Mouse (Mus musculus): ENCODE measurements around the gene Ank2. TPM values are rescaled to one million over a fixed set of nuclear protein-coding genes. Genes with fewer than 3 reads are reported as not detected.

Gene Ank2
- polyA plus RNA-seq, 1 experiment from 2014 or later, result 3.9 TPM

DNA sequence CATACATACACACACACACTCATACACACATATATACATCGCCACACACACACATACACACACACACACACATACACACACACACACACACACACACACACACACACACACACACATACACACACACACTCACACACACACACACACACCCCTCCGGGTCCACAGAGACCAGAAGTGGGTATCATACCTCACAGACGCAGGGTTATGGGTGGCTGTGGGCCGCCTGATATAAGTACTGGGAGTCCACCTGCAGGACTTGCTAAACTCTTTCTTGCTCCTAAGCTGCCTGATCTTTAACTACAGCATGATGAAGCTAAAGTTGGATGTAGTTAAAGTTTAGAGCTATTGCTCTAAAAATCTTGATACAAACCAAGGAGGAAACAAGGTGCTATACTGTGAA lies 30.7 kb upstream of the Ank2 start:
- ATAC-seq (no peak), DNase-seq (ENCODE audit: low spot score) (no peak)
- H3K4me3 ChIP-seq (ENCODE audit: low read depth, low read length), result no peak overlapping the region
- no peak overlapping the region for H3K27ac ChIP-seq (ENCODE audit: low read length)
- TF ChIP-seq EP300 (IDR thresholded peaks at IDR 0.05) (no peak), CTCF (IDR thresholded peaks at IDR 0.05) (no peak)
- no peak overlapping the region for H3K9ac ChIP-seq (replicated peaks; ENCODE audit: low read depth)
- no peaks in the 10 kb centered on the region for H3K4me1 ChIP-seq (ENCODE audit: insufficient read depth, low read depth, low read length)
- no peaks in the 10 kb centered on the region for H3K36me3 ChIP-seq (ENCODE audit: insufficient read depth, low read length)
- WGBS, result 76% methylated on average over 4 of the region's 4 CpGs
- H3K4me2 ChIP-seq (replicated peaks; ENCODE audit: low read depth, low read length), result no peak overlapping the region
- H3K9me3 ChIP-seq (ENCODE audit: low read length), result no peaks in the 10 kb centered on the region
- H3K27me3 ChIP-seq (replicated peaks; ENCODE audit: insufficient read depth, low read length), result no peaks in the 10 kb centered on the region

DNA sequence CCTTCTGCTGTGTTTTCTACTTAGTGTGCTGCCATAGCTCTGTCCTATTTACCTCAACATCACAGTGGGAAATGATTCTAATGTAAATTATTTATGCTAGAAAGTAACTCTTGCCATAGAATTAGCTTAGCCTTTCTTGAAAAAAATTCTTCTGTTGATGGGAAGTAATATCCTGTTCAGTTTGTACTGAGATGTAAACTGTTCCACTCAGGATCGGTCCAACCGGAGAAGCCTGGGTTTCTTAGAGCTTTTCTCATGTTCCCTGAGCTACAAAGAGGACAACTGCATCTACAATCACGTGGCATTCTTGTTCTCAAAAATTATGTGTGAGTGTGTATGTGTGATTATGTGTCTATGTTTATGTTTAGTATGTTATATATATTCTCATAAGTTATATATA lies 30.1 kb upstream of the Ank2 start:
- H3K4me2 ChIP-seq (replicated peaks; ENCODE audit: low read depth, low read length), result no peak overlapping the region
- ATAC-seq, result peak; percentile 57; the same call in 1 of the 2 replicates
- H3K4me3 ChIP-seq (ENCODE audit: low read depth, low read length), result no peak overlapping the region
- H3K27ac ChIP-seq (ENCODE audit: low read length), result no peak overlapping the region
- H3K9me3 ChIP-seq (ENCODE audit: low read length), result no peaks in the 10 kb centered on the region
- 53% methylated on average over 3 of the region's 3 CpGs for WGBS
- no peak overlapping the region for H3K9ac ChIP-seq (replicated peaks; ENCODE audit: low read depth)
- no peaks in the 10 kb centered on the region for H3K27me3 ChIP-seq (replicated peaks; ENCODE audit: insufficient read depth, low read length)
- no peaks in the 10 kb centered on the region for H3K4me1 ChIP-seq (ENCODE audit: insufficient read depth, low read depth, low read length)
- no peak for TF ChIP-seq CTCF (IDR thresholded peaks at IDR 0.05)
- TF ChIP-seq EP300 (IDR thresholded peaks at IDR 0.05), result no peak
- no peaks in the 10 kb centered on the region for H3K36me3 ChIP-seq (ENCODE audit: insufficient read depth, low read length)
- DNase-seq (ENCODE audit: low spot score), result peak; percentile 23

DNA sequence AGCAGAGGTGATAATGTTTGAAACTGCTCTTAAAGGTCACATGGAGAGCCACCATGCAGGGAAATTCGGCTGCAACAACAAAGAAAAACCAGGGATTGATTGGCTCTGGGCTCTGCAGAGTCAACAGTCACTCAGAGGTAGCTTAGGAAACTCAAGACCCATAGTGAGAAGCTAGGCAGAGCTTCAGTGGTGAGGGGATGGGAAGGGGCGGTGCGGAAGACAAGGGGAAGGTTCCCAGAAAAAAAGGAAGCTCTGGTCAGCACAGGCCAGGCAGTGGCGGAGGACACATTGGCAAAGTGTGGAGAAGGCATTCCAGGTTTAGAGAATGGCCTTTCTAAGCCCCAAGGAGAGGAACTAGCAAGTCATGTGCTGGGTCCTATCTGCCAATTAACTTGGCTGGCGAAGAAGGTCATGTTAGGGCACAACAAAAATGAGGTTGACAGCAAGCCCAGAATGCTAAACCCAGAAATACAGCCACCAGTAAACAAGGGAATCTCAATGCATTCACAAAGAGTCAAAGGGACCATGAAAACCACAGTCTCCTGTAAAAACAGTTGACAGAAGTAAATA lies 28.4 kb upstream of the Ank2 start:
- Histone ChIP-seq H3K27ac (ENCODE audit: low read length) (no peak overlapping the region), H3K4me1 (ENCODE audit: insufficient read depth, low read depth, low read length) (no peaks in the 10 kb centered on the region), H3K4me2 (replicated peaks; ENCODE audit: low read depth, low read length) (no peak overlapping the region), H3K9me3 (ENCODE audit: low read length) (no peaks in the 10 kb centered on the region), H3K36me3 (ENCODE audit: insufficient read depth, low read length) (no peaks in the 10 kb centered on the region), H3K27me3 (replicated peaks; ENCODE audit: insufficient read depth, low read length) (no peaks in the 10 kb centered on the region), H3K9ac (replicated peaks; ENCODE audit: low read depth) (no peak overlapping the region), H3K4me3 (ENCODE audit: low read depth, low read length) (no peak overlapping the region)
- ATAC-seq (no peak), DNase-seq (ENCODE audit: low spot score) (no peak)
- 68% methylated on average over 5 of the region's 5 CpGs for WGBS
- TF ChIP-seq EP300 (IDR thresholded peaks at IDR 0.05) (no peak), CTCF (IDR thresholded peaks at IDR 0.05) (no peak)

DNA sequence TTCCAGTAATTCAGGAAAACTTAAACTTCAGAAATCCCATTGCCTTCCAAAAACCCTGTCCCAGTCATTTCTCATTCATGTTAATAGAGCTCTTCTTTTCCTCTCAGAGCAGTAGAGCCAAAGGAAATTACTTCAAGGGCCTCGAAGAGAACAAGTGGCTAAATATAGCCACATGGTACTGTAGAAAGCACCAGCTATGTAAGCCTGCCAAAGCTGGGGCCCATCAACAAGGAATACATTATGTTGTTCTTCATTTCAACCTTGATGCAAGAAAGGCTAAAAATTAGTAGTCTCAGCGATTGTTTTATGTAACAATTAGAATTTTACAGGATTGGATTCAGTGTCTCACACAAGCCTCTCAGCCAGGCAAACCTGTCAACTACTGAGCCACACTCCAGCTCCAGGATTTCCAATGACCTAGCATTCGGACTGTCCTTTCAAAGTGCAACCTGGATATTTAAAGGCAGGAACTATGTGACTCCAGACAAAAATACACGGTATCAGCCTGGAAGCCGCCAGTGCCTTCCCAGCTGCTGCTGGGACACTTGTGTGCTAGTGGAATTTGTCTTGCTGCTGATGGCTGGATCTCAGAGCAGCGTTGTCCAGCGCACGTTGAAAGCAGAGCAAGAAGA lies 26.2 kb upstream of the Ank2 start:
- Histone ChIP-seq H3K36me3 (ENCODE audit: insufficient read depth, low read length) (no peaks in the 10 kb centered on the region), H3K27ac (ENCODE audit: low read length) (no peak overlapping the region), H3K4me1 (ENCODE audit: insufficient read depth, low read depth, low read length) (no peaks in the 10 kb centered on the region), H3K4me2 (replicated peaks; ENCODE audit: low read depth, low read length) (no peak overlapping the region), H3K9me3 (ENCODE audit: low read length) (no peaks in the 10 kb centered on the region), H3K27me3 (replicated peaks; ENCODE audit: insufficient read depth, low read length) (no peaks in the 10 kb centered on the region), H3K9ac (replicated peaks; ENCODE audit: low read depth) (no peak overlapping the region), H3K4me3 (ENCODE audit: low read depth, low read length) (no peak overlapping the region)
- no peak for DNase-seq (ENCODE audit: low spot score)
- no peak for ATAC-seq
- WGBS, result 54% methylated on average over 8 of the region's 8 CpGs
- TF ChIP-seq EP300 (IDR thresholded peaks at IDR 0.05) (no peak), CTCF (IDR thresholded peaks at IDR 0.05) (no peak)

DNA sequence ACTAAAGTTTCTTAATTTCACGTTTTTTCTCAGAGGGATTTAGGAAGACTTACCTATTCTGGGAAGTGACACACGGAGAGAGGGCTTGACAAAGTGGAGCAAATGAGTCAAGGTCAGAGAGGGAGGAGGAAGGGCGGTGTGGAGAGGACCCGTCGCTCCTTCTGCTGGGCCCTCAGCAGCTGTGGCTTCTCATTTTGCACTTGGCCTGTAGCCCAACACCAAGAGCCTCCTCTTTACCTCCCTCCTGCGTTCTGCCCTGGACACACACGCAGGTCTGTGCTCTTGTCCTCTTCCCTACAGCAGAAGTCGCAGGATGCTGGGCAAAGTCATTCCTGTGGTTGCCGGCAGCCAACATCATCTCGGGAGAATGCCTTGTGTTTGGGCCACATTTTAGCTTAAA lies 22.0 kb upstream of the Ank2 start:
- H3K4me1 ChIP-seq (ENCODE audit: insufficient read depth, low read depth, low read length), result no peaks in the 10 kb centered on the region
- H3K36me3 ChIP-seq (ENCODE audit: insufficient read depth, low read length), result no peaks in the 10 kb centered on the region
- no peak overlapping the region for H3K4me3 ChIP-seq (ENCODE audit: low read depth, low read length)
- no peaks in the 10 kb centered on the region for H3K9me3 ChIP-seq (ENCODE audit: low read length)
- no peak overlapping the region for H3K4me2 ChIP-seq (replicated peaks; ENCODE audit: low read depth, low read length)
- peak; percentile 12 for DNase-seq (ENCODE audit: low spot score)
- ATAC-seq, result no peak
- TF ChIP-seq EP300 (IDR thresholded peaks at IDR 0.05) (no peak), CTCF (IDR thresholded peaks at IDR 0.05) (0 out of 2 replicates have a peak, but pooled peaks have one; percentile 5)
- no peaks in the 10 kb centered on the region for H3K27me3 ChIP-seq (replicated peaks; ENCODE audit: insufficient read depth, low read length)
- H3K9ac ChIP-seq (replicated peaks; ENCODE audit: low read depth), result no peak overlapping the region
- no peak overlapping the region for H3K27ac ChIP-seq (ENCODE audit: low read length)
- WGBS, result 37% methylated on average over 10 of the region's 10 CpGs

DNA sequence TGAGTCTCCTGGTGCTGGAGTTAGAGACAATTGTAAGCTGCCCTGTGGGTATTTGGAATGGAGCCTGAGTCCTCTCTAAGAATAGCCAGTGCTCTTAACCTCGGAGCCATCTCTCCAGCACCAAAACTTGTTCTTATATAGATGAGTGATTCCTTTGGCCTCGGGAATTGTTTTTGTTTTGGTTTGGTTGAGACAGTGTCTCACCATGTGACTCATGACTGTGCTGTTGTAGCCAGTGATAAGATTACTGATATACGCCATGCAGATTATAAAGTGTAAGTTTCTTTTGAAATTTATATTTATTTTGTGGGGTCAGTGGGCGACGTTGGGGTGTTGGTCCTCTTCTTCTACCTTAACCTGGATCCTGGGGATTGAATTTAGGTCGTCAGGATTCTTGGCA lies 21.1 kb upstream of the Ank2 start:
- Histone ChIP-seq H3K27ac (ENCODE audit: low read length) (no peak overlapping the region), H3K9ac (replicated peaks; ENCODE audit: low read depth) (no peak overlapping the region), H3K4me2 (replicated peaks; ENCODE audit: low read depth, low read length) (no peak overlapping the region), H3K4me1 (ENCODE audit: insufficient read depth, low read depth, low read length) (no peaks in the 10 kb centered on the region), H3K36me3 (ENCODE audit: insufficient read depth, low read length) (no peaks in the 10 kb centered on the region), H3K4me3 (ENCODE audit: low read depth, low read length) (no peak overlapping the region), H3K27me3 (replicated peaks; ENCODE audit: insufficient read depth, low read length) (no peaks in the 10 kb centered on the region), H3K9me3 (ENCODE audit: low read length) (no peaks in the 10 kb centered on the region)
- TF ChIP-seq CTCF (IDR thresholded peaks at IDR 0.05), result no peak
- no peak for TF ChIP-seq EP300 (IDR thresholded peaks at IDR 0.05)
- ATAC-seq, result no peak
- DNase-seq (ENCODE audit: low spot score), result no peak
- WGBS, result 70% methylated on average over 6 of the region's 6 CpGs

Measured in lung, postnatal 0 days (tissue).